Mouse (Mus musculus): ENCODE data around the gene Gm3233. TPM values are rescaled to one million over a fixed set of nuclear protein-coding genes. Genes with fewer than 3 reads are reported as not detected.

The Gm3233 gene
- total and polyA plus RNA-seq, 3 experiments = not detected

DNA sequence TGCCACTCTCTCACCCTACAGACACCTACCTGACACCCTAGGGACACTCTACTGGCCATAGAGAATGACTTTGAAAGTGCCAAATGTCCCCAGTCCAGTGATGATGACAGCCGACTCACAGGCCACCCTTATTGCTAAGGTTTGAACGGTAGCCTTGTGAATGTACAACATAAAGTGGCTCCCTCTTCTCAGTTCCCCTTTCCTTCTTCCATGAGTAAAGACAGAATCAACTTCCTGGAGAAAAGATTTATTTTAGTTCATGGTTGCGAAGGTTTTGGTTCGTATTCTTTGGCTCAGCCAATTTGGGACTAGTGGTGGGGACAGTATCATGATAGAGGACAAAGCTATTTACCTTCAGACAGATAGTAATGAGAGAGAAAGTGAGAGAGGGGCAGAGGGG, 20.6 kb downstream of the Gm3233 start:
- TF ChIP-seq IRF4 (IDR thresholded peaks at IDR 0.05; ENCODE audit: low read depth, low read length) (peak; percentile 57), USF2 (conservative IDR thresholded peaks at IDR 0.05; ENCODE audit: low read depth, low read length) (no peak), POLR2A (IDR thresholded peaks at IDR 0.05; ENCODE audit: low read depth, low read length) (no peak), USF1 (IDR thresholded peaks at IDR 0.05; ENCODE audit: low read depth, low read length) (no peak), GABPA (IDR thresholded peaks at IDR 0.05; ENCODE audit: insufficient replicate concordance, low read depth, low read length) (no peak), ZC3H11A (IDR thresholded peaks at IDR 0.05; ENCODE audit: low read depth, low read length) (no peak), PAX5 (IDR thresholded peaks at IDR 0.05; ENCODE audit: low read length) (no peak), CTCF (conservative IDR thresholded peaks at IDR 0.05 in 1 of 2, IDR thresholded peaks at IDR 0.05 in 1 of 2; ENCODE audit: low read depth in 2 of 2, low read length in 2 of 2) (no peak), ETS1 (conservative IDR thresholded peaks at IDR 0.05; ENCODE audit: low read depth, low read length) (no peak), ZNF384 (IDR thresholded peaks at IDR 0.05; ENCODE audit: low read depth, low read length) (no peak), RCOR1 (conservative IDR thresholded peaks at IDR 0.05; ENCODE audit: low read depth, low read length) (no peak), EP300 (IDR thresholded peaks at IDR 0.05; ENCODE audit: low read length) (peak; percentile 60), MXI1 (IDR thresholded peaks at IDR 0.05; ENCODE audit: low read depth, low read length) (no peak), MAZ (IDR thresholded peaks at IDR 0.05; ENCODE audit: low read depth, low read length) (no peak), JUN (IDR thresholded peaks at IDR 0.05; ENCODE audit: insufficient read depth, low read depth, low read length) (no peak), UBTF (IDR thresholded peaks at IDR 0.05; ENCODE audit: low read depth, low read length) (no peak), NRF1 (IDR thresholded peaks at IDR 0.05; ENCODE audit: low read depth, low read length) (no peak)
- Histone ChIP-seq H3K9ac (ENCODE audit: insufficient read depth, low read depth) (no peak overlapping the region), H3K27me3 (replicated peaks) (peaks cover 47% of the 10 kb centered on the region), H3K9me3 (replicated peaks; ENCODE audit: low read length) (peaks cover 11% of the 10 kb centered on the region), H3K79me2 (replicated peaks; ENCODE audit: control insufficient read depth, extremely low read depth, insufficient read depth, poor library complexity, severe bottlenecking) (no peaks in the 10 kb centered on the region), H3K4me2 (ENCODE audit: insufficient read depth, low read depth, poor library complexity, severe bottlenecking) (peak overlapping the region; percentile 37; the same call in 1 of the 2 replicates), H3K4me1 (ENCODE audit: control insufficient read depth in 1 of 2, insufficient read depth in 2 of 2) (peaks cover 0 to 5% of the 10 kb centered on the region in 2 experiments; a peak in 2 of 4 replicates), H3K27ac (ENCODE audit: insufficient read depth, low read depth) (no peak overlapping the region), H3K4me3 (replicated peaks in 1 of 3; ENCODE audit: low read depth in 2 of 3, low read length in 2 of 3, poor library complexity in 1 of 3) (no peak overlapping the region), H3K36me3 (replicated peaks in 1 of 2; ENCODE audit: control insufficient read depth in 1 of 2, insufficient read depth in 1 of 2, low read length in 1 of 2) (no peaks in the 10 kb centered on the region)
- dilution Hi-C loops (cut with MboI; ENCODE audit: extremely low pct_ligation_motif_present, extremely low pct_unique_long_range_greater_than_20kb, low sequenced_read_pairs) = no loop called here
- DNase-seq (ENCODE audit: extremely low read depth) = no peak
- in situ Hi-C loops (cut with MboI; ENCODE audit: low pct_ligation_motif_present, low pct_unique_long_range_greater_than_20kb, low sequenced_read_pairs) = no loop called here

DNA sequence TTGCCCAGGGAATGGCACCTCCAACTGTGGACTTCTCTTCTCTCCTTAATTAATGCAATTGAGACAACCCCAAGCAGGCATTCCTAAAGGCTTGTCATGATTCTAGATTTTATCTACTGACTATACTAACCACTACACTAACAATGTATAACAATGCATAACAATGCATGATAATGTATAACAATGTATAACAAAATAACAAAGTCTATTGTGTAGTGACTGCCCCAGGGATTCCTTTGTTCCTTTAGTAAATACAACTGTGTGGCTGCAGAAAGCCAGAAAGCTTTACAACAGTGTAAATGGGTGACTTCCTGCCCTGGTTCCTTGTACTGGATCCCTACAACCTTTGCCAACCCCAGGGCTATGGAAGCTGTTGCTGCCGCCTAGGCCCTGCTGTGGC, 23.6 kb downstream of the Gm3233 start:
- no peak overlapping the region for H3K4me3 ChIP-seq (replicated peaks in 1 of 3; ENCODE audit: low read depth in 2 of 3, low read length in 2 of 3, poor library complexity in 1 of 3)

More for the DNA sequence above, 23.6 kb downstream of the Gm3233 start:
- no peak for TF ChIP-seq USF2 (conservative IDR thresholded peaks at IDR 0.05; ENCODE audit: low read depth, low read length)
- no peak for TF ChIP-seq SMC3 (IDR thresholded peaks at IDR 0.05; ENCODE audit: low read depth, low read length)
- no peak for TF ChIP-seq GABPA (IDR thresholded peaks at IDR 0.05; ENCODE audit: insufficient replicate concordance, low read depth, low read length)
- no peak for TF ChIP-seq HCFC1 (IDR thresholded peaks at IDR 0.05; ENCODE audit: low read depth, low read length)
- no peak for TF ChIP-seq RCOR1 (conservative IDR thresholded peaks at IDR 0.05; ENCODE audit: low read depth, low read length)
- H3K9me3 ChIP-seq (replicated peaks; ENCODE audit: low read length) = peaks cover 12% of the 10 kb centered on the region
- DNase-seq (ENCODE audit: extremely low read depth) = no peak
- in situ Hi-C loops (cut with MboI; ENCODE audit: low pct_ligation_motif_present, low pct_unique_long_range_greater_than_20kb, low sequenced_read_pairs) (no loop called here), dilution Hi-C loops (cut with MboI; ENCODE audit: extremely low pct_ligation_motif_present, extremely low pct_unique_long_range_greater_than_20kb, low sequenced_read_pairs) (no loop called here)
- H3K9ac ChIP-seq (ENCODE audit: insufficient read depth, low read depth) = no peak overlapping the region
- no peak overlapping the region for H3K27ac ChIP-seq (ENCODE audit: insufficient read depth, low read depth)
- peaks cover 53% of the 10 kb centered on the region for H3K27me3 ChIP-seq (replicated peaks)
- H3K4me1 ChIP-seq (ENCODE audit: control insufficient read depth in 1 of 2, insufficient read depth in 2 of 2) = peaks cover 0 to 5% of the 10 kb centered on the region in 2 experiments; a peak in 2 of 4 replicates
- no peaks in the 10 kb centered on the region for H3K79me2 ChIP-seq (replicated peaks; ENCODE audit: control insufficient read depth, extremely low read depth, insufficient read depth, poor library complexity, severe bottlenecking)
- H3K4me2 ChIP-seq (ENCODE audit: insufficient read depth, low read depth, poor library complexity, severe bottlenecking) = no peak overlapping the region
- no peaks in the 10 kb centered on the region for H3K36me3 ChIP-seq (replicated peaks in 1 of 2; ENCODE audit: control insufficient read depth in 1 of 2, insufficient read depth in 1 of 2, low read length in 1 of 2)
